Mouse (Mus musculus) adrenal gland, postnatal 36 days (tissue): ENCODE measurements around the gene Tnrc6a. TPM values are rescaled to one million over a fixed set of nuclear protein-coding genes. Genes with fewer than 3 reads are reported as not detected.

Experiments
- DNase-seq, 2 experiments: peaks; one replicate each; pipeline ENCODE4 v3.0.0; 2021; ENCODE audit warnings: mixed read lengths in 1 of 2
- total RNA-seq, 2 experiments: library from RNA; stranded (reverse); gene quantifications; 2 replicates each; pipeline ENCODE4 v1.2.3; 2021

Tnrc6a gene
- total RNA-seq, 2 experiments from 2014 or later, result 39.9 to 45.8 TPM

GRCm38 (mm10) chr7:123124735-123125181, 1.1 kb downstream of the Tnrc6a start:
- DNase-seq, result peak; percentile 40 to 45

- DNase-seq, result no peak
These were observed 2.4 kb downstream of the Tnrc6a start for GRCm38 (mm10) chr7:123126056-123126455.

- DNase-seq, result no peak
These were observed 3.6 kb downstream of the Tnrc6a start for GRCm38 (mm10) chr7:123127301-123127700.

GRCm38 (mm10) chr7:123127981-123128380, 4.3 kb downstream of the Tnrc6a start:
- DNase-seq, result no peak

- DNase-seq, result no peak
These were observed 5.4 kb downstream of the Tnrc6a start for GRCm38 (mm10) chr7:123129061-123129460.

GRCm38 (mm10) chr7:123130198-123130597, 6.5 kb downstream of the Tnrc6a start:
- no peak for DNase-seq

- no peak for DNase-seq
These were observed 8.7 kb downstream of the Tnrc6a start for GRCm38 (mm10) chr7:123132401-123132800.

- DNase-seq, result no peak
These were observed 11.2 kb downstream of the Tnrc6a start for GRCm38 (mm10) chr7:123134876-123135275.

- no peak for DNase-seq
These were observed 12.0 kb downstream of the Tnrc6a start for GRCm38 (mm10) chr7:123135655-123136054.

- DNase-seq, result no peak
These were observed 14.3 kb downstream of the Tnrc6a start for GRCm38 (mm10) chr7:123138001-123138400.

- no peak for DNase-seq
These were observed 22.6 kb downstream of the Tnrc6a start for GRCm38 (mm10) chr7:123146141-123146846.

GRCm38 (mm10) chr7:123147787-123148186, 24.1 kb downstream of the Tnrc6a start:
- no peak for DNase-seq

GRCm38 (mm10) chr7:123148935-123149334, 25.2 kb downstream of the Tnrc6a start:
- DNase-seq, result no peak

- no peak for DNase-seq
These were observed 38.7 kb downstream of the Tnrc6a start for GRCm38 (mm10) chr7:123162346-123162745.

- no peak for DNase-seq
These were observed 43.8 kb downstream of the Tnrc6a start for GRCm38 (mm10) chr7:123167436-123167835.

- no peak for DNase-seq
These were observed 45.9 kb downstream of the Tnrc6a start for GRCm38 (mm10) chr7:123169618-123170017.

GRCm38 (mm10) chr7:123172101-123172500, 48.4 kb downstream of the Tnrc6a start:
- DNase-seq, result no peak

GRCm38 (mm10) chr7:123177215-123177614, 53.5 kb downstream of the Tnrc6a start:
- DNase-seq, result no peak

GRCm38 (mm10) chr7:123181787-123182701, 58.4 kb downstream of the Tnrc6a start:
- no peak for DNase-seq

GRCm38 (mm10) chr7:123184891-123185290, 61.2 kb downstream of the Tnrc6a start:
- DNase-seq, result no peak

- DNase-seq, result no peak
These were observed 62.8 kb downstream of the Tnrc6a start for GRCm38 (mm10) chr7:123186463-123186862.

- no peak for DNase-seq
These were observed 63.6 kb downstream of the Tnrc6a start for GRCm38 (mm10) chr7:123187246-123187645.

- no peak for DNase-seq
These were observed 64.8 kb downstream of the Tnrc6a start for GRCm38 (mm10) chr7:123188462-123188861.
